Mouse (Mus musculus): ENCODE measurements around the gene Timm44. TPM values are rescaled to one million over a fixed set of nuclear protein-coding genes. Genes with fewer than 3 reads are reported as not detected.

The Timm44 gene
- polyA plus RNA-seq, 1 experiment from 2014 or later, result 105 TPM

GRCm38 (mm10) chr8:4318796-4319572, 43.3 kb upstream of the Timm44 start:
- Histone ChIP-seq H3K4me1 (replicated peaks; ENCODE audit: control insufficient read depth, insufficient read depth, low read length) (peaks cover 28% of the 10 kb centered on the region), H3K4me3 (ENCODE audit: low read depth, low read length) (no peak overlapping the region), H3K4me2 (no peak overlapping the region), H3K9me3 (ENCODE audit: control insufficient read depth, low read length) (no peaks in the 10 kb centered on the region), H3K36me3 (ENCODE audit: control insufficient read depth, insufficient read depth, low read length) (peaks cover 6% of the 10 kb centered on the region), H3K27ac (ENCODE audit: low read depth, low read length) (no peak overlapping the region), H3K27me3 (replicated peaks; ENCODE audit: control insufficient read depth, insufficient read depth, low read length) (no peaks in the 10 kb centered on the region), H3K9ac (ENCODE audit: low read depth, low read length) (no peak overlapping the region)
- 59% methylated on average over 2 of the region's 2 CpGs for WGBS
- ATAC-seq (replicated peaks; ENCODE audit: low FRiP score) (no peak), DNase-seq (ENCODE audit: low spot score) (no peak)

- H3K4me3 ChIP-seq (ENCODE audit: low read depth, low read length), result no peak overlapping the region
- ATAC-seq (replicated peaks; ENCODE audit: low FRiP score), result no peak
Measured at GRCm38 (mm10) chr8:4318124-4318523, 42.4 kb upstream of the Timm44 start.

GRCm38 (mm10) chr8:4314852-4315251, 39.1 kb upstream of the Timm44 start:
- no peaks in the 10 kb centered on the region for H3K27me3 ChIP-seq (replicated peaks; ENCODE audit: control insufficient read depth, insufficient read depth, low read length)
- no peak for DNase-seq (ENCODE audit: low spot score)
- no peak overlapping the region for H3K4me2 ChIP-seq
- no peak for ATAC-seq (replicated peaks; ENCODE audit: low FRiP score)
- peaks cover 19% of the 10 kb centered on the region for H3K4me1 ChIP-seq (replicated peaks; ENCODE audit: control insufficient read depth, insufficient read depth, low read length)
- no peak overlapping the region for H3K27ac ChIP-seq (ENCODE audit: low read depth, low read length)
- H3K4me3 ChIP-seq (ENCODE audit: low read depth, low read length), result no peak overlapping the region
- no peaks in the 10 kb centered on the region for H3K9me3 ChIP-seq (ENCODE audit: control insufficient read depth, low read length)
- 86% methylated on average over 3 of the region's 3 CpGs for WGBS
- peaks cover 18% of the 10 kb centered on the region for H3K36me3 ChIP-seq (ENCODE audit: control insufficient read depth, insufficient read depth, low read length)
- H3K9ac ChIP-seq (ENCODE audit: low read depth, low read length), result no peak overlapping the region

More at GRCm38 (mm10) chr8:4318124-4318523, 42.4 kb upstream of the Timm44 start:
- no peak for DNase-seq (ENCODE audit: low spot score)
- WGBS, result 91% methylated on average over 5 of the region's 5 CpGs
- no peaks in the 10 kb centered on the region for H3K27me3 ChIP-seq (replicated peaks; ENCODE audit: control insufficient read depth, insufficient read depth, low read length)
- H3K9me3 ChIP-seq (ENCODE audit: control insufficient read depth, low read length), result no peaks in the 10 kb centered on the region
- peaks cover 6% of the 10 kb centered on the region for H3K36me3 ChIP-seq (ENCODE audit: control insufficient read depth, insufficient read depth, low read length)
- no peak overlapping the region for H3K27ac ChIP-seq (ENCODE audit: low read depth, low read length)
- H3K4me1 ChIP-seq (replicated peaks; ENCODE audit: control insufficient read depth, insufficient read depth, low read length), result peaks cover 25% of the 10 kb centered on the region
- H3K4me2 ChIP-seq, result no peak overlapping the region
- H3K9ac ChIP-seq (ENCODE audit: low read depth, low read length), result no peak overlapping the region

GRCm38 (mm10) chr8:4313254-4314124, 37.8 kb upstream of the Timm44 start:
- Histone ChIP-seq H3K27ac (ENCODE audit: low read depth, low read length) (no peak overlapping the region), H3K4me3 (ENCODE audit: low read depth, low read length) (no peak overlapping the region), H3K9me3 (ENCODE audit: control insufficient read depth, low read length) (no peaks in the 10 kb centered on the region), H3K27me3 (replicated peaks; ENCODE audit: control insufficient read depth, insufficient read depth, low read length) (no peaks in the 10 kb centered on the region), H3K4me2 (no peak overlapping the region), H3K9ac (ENCODE audit: low read depth, low read length) (no peak overlapping the region), H3K36me3 (ENCODE audit: control insufficient read depth, insufficient read depth, low read length) (peaks cover 23% of the 10 kb centered on the region), H3K4me1 (replicated peaks; ENCODE audit: control insufficient read depth, insufficient read depth, low read length) (peaks cover 10% of the 10 kb centered on the region)
- 73% methylated on average over 3 of the region's 3 CpGs for WGBS
- DNase-seq (ENCODE audit: low spot score) (no peak), ATAC-seq (replicated peaks; ENCODE audit: low FRiP score) (no peak)

GRCm38 (mm10) chr8:4312104-4312503, 36.4 kb upstream of the Timm44 start:
- ATAC-seq (replicated peaks; ENCODE audit: low FRiP score), result no peak
- H3K9ac ChIP-seq (ENCODE audit: low read depth, low read length), result no peak overlapping the region
- peaks cover 10% of the 10 kb centered on the region for H3K4me1 ChIP-seq (replicated peaks; ENCODE audit: control insufficient read depth, insufficient read depth, low read length)
- no peaks in the 10 kb centered on the region for H3K27me3 ChIP-seq (replicated peaks; ENCODE audit: control insufficient read depth, insufficient read depth, low read length)
- H3K27ac ChIP-seq (ENCODE audit: low read depth, low read length), result no peak overlapping the region
- peaks cover 26% of the 10 kb centered on the region for H3K36me3 ChIP-seq (ENCODE audit: control insufficient read depth, insufficient read depth, low read length)
- no peak overlapping the region for H3K4me2 ChIP-seq
- H3K4me3 ChIP-seq (ENCODE audit: low read depth, low read length), result no peak overlapping the region
- DNase-seq (ENCODE audit: low spot score), result no peak
- no peaks in the 10 kb centered on the region for H3K9me3 ChIP-seq (ENCODE audit: control insufficient read depth, low read length)

GRCm38 (mm10) chr8:4305838-4306237, 30.1 kb upstream of the Timm44 start:
- no peak for DNase-seq (ENCODE audit: low spot score)
- peaks cover 20% of the 10 kb centered on the region; the same call in 1 of the 2 replicates for H3K4me1 ChIP-seq (replicated peaks; ENCODE audit: control insufficient read depth, insufficient read depth, low read length)
- no peak overlapping the region for H3K4me2 ChIP-seq
- H3K36me3 ChIP-seq (ENCODE audit: control insufficient read depth, insufficient read depth, low read length), result peaks cover 60% of the 10 kb centered on the region
- no peak overlapping the region for H3K4me3 ChIP-seq (ENCODE audit: low read depth, low read length)
- H3K9ac ChIP-seq (ENCODE audit: low read depth, low read length), result no peak overlapping the region
- H3K27me3 ChIP-seq (replicated peaks; ENCODE audit: control insufficient read depth, insufficient read depth, low read length), result no peaks in the 10 kb centered on the region
- no peaks in the 10 kb centered on the region for H3K9me3 ChIP-seq (ENCODE audit: control insufficient read depth, low read length)
- no peak for ATAC-seq (replicated peaks; ENCODE audit: low FRiP score)
- H3K27ac ChIP-seq (ENCODE audit: low read depth, low read length), result 0 out of 2 replicates have a peak overlapping the region, but pooled peaks have one; percentile 61
- WGBS, result 62% methylated on average over 2 of the region's 2 CpGs

- no peaks in the 10 kb centered on the region for H3K27me3 ChIP-seq (replicated peaks; ENCODE audit: control insufficient read depth, insufficient read depth, low read length)
- H3K9me3 ChIP-seq (ENCODE audit: control insufficient read depth, low read length), result no peaks in the 10 kb centered on the region
- H3K4me2 ChIP-seq, result peak overlapping the region; percentile 24; the same call in 1 of the 2 replicates
- 43% methylated on average over 3 of the region's 3 CpGs for WGBS
- no peak for DNase-seq (ENCODE audit: low spot score)
- no peak overlapping the region for H3K9ac ChIP-seq (ENCODE audit: low read depth, low read length)
- peaks cover 59% of the 10 kb centered on the region for H3K36me3 ChIP-seq (ENCODE audit: control insufficient read depth, insufficient read depth, low read length)
- H3K4me3 ChIP-seq (ENCODE audit: low read depth, low read length), result no peak overlapping the region
- H3K27ac ChIP-seq (ENCODE audit: low read depth, low read length), result peak overlapping the region; percentile 61
- ATAC-seq (replicated peaks; ENCODE audit: low FRiP score), result peak; percentile 94
- peaks cover 20% of the 10 kb centered on the region; the same call in 1 of the 2 replicates for H3K4me1 ChIP-seq (replicated peaks; ENCODE audit: control insufficient read depth, insufficient read depth, low read length)
Measured at GRCm38 (mm10) chr8:4304124-4304547, 28.4 kb upstream of the Timm44 start.

GRCm38 (mm10) chr8:4297822-4298221, 22.1 kb upstream of the Timm44 start:
- Histone ChIP-seq H3K4me1 (replicated peaks; ENCODE audit: control insufficient read depth, insufficient read depth, low read length) (no peaks in the 10 kb centered on the region), H3K4me2 (no peak overlapping the region), H3K27me3 (replicated peaks; ENCODE audit: control insufficient read depth, insufficient read depth, low read length) (no peaks in the 10 kb centered on the region), H3K4me3 (ENCODE audit: low read depth, low read length) (no peak overlapping the region), H3K9me3 (ENCODE audit: control insufficient read depth, low read length) (no peaks in the 10 kb centered on the region), H3K27ac (ENCODE audit: low read depth, low read length) (no peak overlapping the region), H3K9ac (ENCODE audit: low read depth, low read length) (no peak overlapping the region), H3K36me3 (ENCODE audit: control insufficient read depth, insufficient read depth, low read length) (peaks cover 52% of the 10 kb centered on the region)
- DNase-seq (ENCODE audit: low spot score), result no peak
- ATAC-seq (replicated peaks; ENCODE audit: low FRiP score), result no peak
- WGBS, result 76% methylated on average over 4 of the region's 4 CpGs

Measured in liver, embryonic 11.5 days (tissue).